ENCODE assay signal across 29 mouse cellular contexts in genomic region chr7:37168883-37169282, GRCm38 (mm10).
DNase-seq lines count a peak whose midpoint lies in the region; ATAC-seq lines count a peak whose summit lies in the region.
"Had no signal": no experiment of that assay in that cellular context is flagged by ENCODE, and none has a peak within 500 bp of the region (broad histone marks: within the 10 kb centered on the region; RNA-seq: fewer than 3 reads in every experiment).

No protein-coding gene starts in this region.

- no peaks in the 10 kb centered on the region for H3K9me3 ChIP-seq in heart, embryonic 10.5 days
- H3K9me3 ChIP-seq in embryonic facial prominence, embryonic 10.5 days = no peaks in the 10 kb centered on the region; the same call in 1 of the 2 replicates
- peaks cover 3% of the 10 kb centered on the region; the same call in 1 of the 2 replicates for H3K9me3 ChIP-seq in limb, embryonic 12.5 days
- no peaks in the 10 kb centered on the region for H3K9me3 ChIP-seq in midbrain, embryonic 14.5 days (ENCODE audit: control insufficient read depth, low read length)
- H3K9me3 ChIP-seq: embryonic facial prominence, embryonic 12.5 days; forebrain, embryonic 15.5 days; intestine, embryonic 15.5 days; liver, embryonic 15.5 days had no signal

- no peak overlapping the region for H3K4me3 ChIP-seq in heart, embryonic 10.5 days
- no peak overlapping the region for H3K4me3 ChIP-seq in embryonic facial prominence, embryonic 10.5 days
- no peak overlapping the region for H3K4me3 ChIP-seq in limb, embryonic 12.5 days (replicated peaks)
- H3K4me3 ChIP-seq in midbrain, embryonic 14.5 days (replicated peaks; ENCODE audit: low read depth, low read length) = no peak overlapping the region
- H3K4me3 ChIP-seq: embryonic facial prominence, embryonic 12.5 days; forebrain, embryonic 15.5 days; gastrocnemius, adult 2 months; heart, adult 2 months; heart, embryonic 13.5 days; intestine, embryonic 15.5 days; liver, embryonic 15.5 days; myocyte had no signal

- ATAC-seq in limb, embryonic 12.5 days (ENCODE audit: insufficient number of reproducible peaks, insufficient read depth, low FRiP score, low TSS enrichment, low read depth) = no peak
- ATAC-seq in midbrain, embryonic 14.5 days (ENCODE audit: low FRiP score, low TSS enrichment) = no peak
- ATAC-seq: CD4-positive, CD25-positive, alpha-beta regulatory T cell, adult 4 months; forebrain, embryonic 15.5 days; intestine, embryonic 15.5 days; midbrain, embryonic 16.5 days had no signal

- WGBS in heart, embryonic 10.5 days = 77% methylated on average over 10 of the region's 10 CpGs
- WGBS in embryonic facial prominence, embryonic 10.5 days = 63% methylated on average over 10 of the region's 10 CpGs
- 43% methylated on average over 10 of the region's 10 CpGs for WGBS in limb, embryonic 12.5 days
- WGBS in midbrain, embryonic 14.5 days = 50% methylated on average over 10 of the region's 10 CpGs

- no peaks in the 10 kb centered on the region for H3K4me1 ChIP-seq in heart, embryonic 10.5 days
- H3K4me1 ChIP-seq in embryonic facial prominence, embryonic 10.5 days = peaks cover 7% of the 10 kb centered on the region
- H3K4me1 ChIP-seq in limb, embryonic 12.5 days (replicated peaks) = peaks cover 4% of the 10 kb centered on the region; the same call in 1 of the 2 replicates
- H3K4me1 ChIP-seq in midbrain, embryonic 14.5 days (ENCODE audit: control insufficient read depth, insufficient read depth, low read length) = no peaks in the 10 kb centered on the region
- H3K4me1 ChIP-seq: embryonic facial prominence, embryonic 12.5 days; forebrain, embryonic 15.5 days; heart, embryonic 13.5 days; intestine, embryonic 15.5 days; liver, embryonic 15.5 days had no signal

- H3K27me3 ChIP-seq in heart, embryonic 10.5 days (ENCODE audit: insufficient read depth, poor library complexity, severe bottlenecking) = no peaks in the 10 kb centered on the region
- H3K27me3 ChIP-seq in embryonic facial prominence, embryonic 10.5 days (replicated peaks; ENCODE audit: low read depth, poor library complexity, severe bottlenecking) = no peaks in the 10 kb centered on the region
- no peaks in the 10 kb centered on the region for H3K27me3 ChIP-seq in limb, embryonic 12.5 days
- no peaks in the 10 kb centered on the region for H3K27me3 ChIP-seq in midbrain, embryonic 14.5 days (ENCODE audit: control insufficient read depth, insufficient read depth, low read length)
- H3K27me3 ChIP-seq: embryonic facial prominence, embryonic 12.5 days; forebrain, embryonic 15.5 days; heart, embryonic 13.5 days; intestine, embryonic 15.5 days; liver, embryonic 15.5 days had no signal

- H3K9ac ChIP-seq in limb, embryonic 12.5 days (replicated peaks) = no peak overlapping the region
- H3K9ac ChIP-seq in midbrain, embryonic 14.5 days (replicated peaks; ENCODE audit: low read length) = no peak overlapping the region
- H3K9ac ChIP-seq: embryonic facial prominence, embryonic 12.5 days; forebrain, embryonic 15.5 days; heart, embryonic 13.5 days; intestine, embryonic 15.5 days; liver, embryonic 15.5 days; lung, embryonic 14.5 days had no signal

- H3K36me3 ChIP-seq in heart, embryonic 10.5 days = no peaks in the 10 kb centered on the region
- H3K36me3 ChIP-seq in embryonic facial prominence, embryonic 10.5 days (replicated peaks) = no peaks in the 10 kb centered on the region
- no peaks in the 10 kb centered on the region for H3K36me3 ChIP-seq in limb, embryonic 12.5 days
- no peaks in the 10 kb centered on the region for H3K36me3 ChIP-seq in midbrain, embryonic 14.5 days (ENCODE audit: control insufficient read depth, insufficient read depth, low read length)
- H3K36me3 ChIP-seq: embryonic facial prominence, embryonic 12.5 days; forebrain, embryonic 15.5 days; heart, embryonic 13.5 days; intestine, embryonic 15.5 days; liver, embryonic 15.5 days had no signal

- intact Hi-C loops in left cerebral cortex, postnatal 4 days (cut with DNase I) = no loop called here
- intact Hi-C loops in left cerebral cortex, postnatal 25 days (cut with DNase I) = no loop called here

- H3K4me2 ChIP-seq in limb, embryonic 12.5 days = no peak overlapping the region
- H3K4me2 ChIP-seq in midbrain, embryonic 14.5 days (ENCODE audit: low read length) = no peak overlapping the region
- H3K4me2 ChIP-seq: embryonic facial prominence, embryonic 12.5 days; forebrain, embryonic 15.5 days; heart, embryonic 13.5 days; intestine, embryonic 15.5 days; liver, embryonic 15.5 days; lung, embryonic 14.5 days had no signal

- peak; percentile 66 for DNase-seq in heart, adult 11 months
- DNase-seq in heart, embryonic 10.5 days (ENCODE audit: low spot score) = no peak
- DNase-seq in left cerebral cortex, postnatal 4 days = peak; percentile 53
- no peak for DNase-seq in left cerebral cortex, postnatal 25 days (ENCODE audit: low spot score in 2 of 2)
- DNase-seq in embryonic facial prominence, embryonic 10.5 days (ENCODE audit: low spot score) = peak; percentile 26
- no peak for DNase-seq in midbrain, embryonic 14.5 days
- DNase-seq: adrenal gland, postnatal 25 days; cerebellum, adult 8-10 months; gastrocnemius, adult 2 months; gastrocnemius, postnatal 36 days; heart, adult 2 months; heart, postnatal 10 days; kidney, adult 8-10 months; kidney, postnatal 4 days; lung, embryonic 14.5 days; lung, postnatal 14 days; right cerebral cortex, adult 18-20 months; spleen, adult 18-20 months; thymus, postnatal 14 days had no signal

- H3K27ac ChIP-seq in heart, embryonic 10.5 days = no peak overlapping the region
- no peak overlapping the region; the same call in 1 of the 2 replicates for H3K27ac ChIP-seq in embryonic facial prominence, embryonic 10.5 days (replicated peaks)
- H3K27ac ChIP-seq in limb, embryonic 12.5 days = peak overlapping the region; percentile 14; the same call in 1 of the 2 replicates
- no peak overlapping the region for H3K27ac ChIP-seq in midbrain, embryonic 14.5 days (replicated peaks; ENCODE audit: low read depth, low read length)
- H3K27ac ChIP-seq: embryonic facial prominence, embryonic 12.5 days; forebrain, embryonic 15.5 days; gastrocnemius, adult 2 months; heart, adult 2 months; heart, embryonic 13.5 days; intestine, embryonic 15.5 days; kidney, postnatal 0 days; liver, embryonic 15.5 days had no signal

Comparison
In these comparisons a context has a peak if more than half of its experiments do, and no peak if none do; other contexts are left out.
1. DNase-seq: peak in heart, adult 11 months (single experiment), left cerebral cortex, postnatal 4 days (single experiment) and embryonic facial prominence, embryonic 10.5 days (single experiment); none in heart, embryonic 10.5 days (single experiment), left cerebral cortex, postnatal 25 days (0 of 2) and midbrain, embryonic 14.5 days (single experiment).